Mouse (Mus musculus) lung, adult 2 months (tissue): Measurements from ENCODE around the gene Tmbim4.
A peak's percentile ranks its signal among the peaks of the same experiment; 100 is the strongest.

Experiments
- CTCF ChIP-seq: fragments of 200-500 bp; IDR thresholded peaks from 2 replicates; pipeline ENCODE4 v1.5.1; 2011; ENCODE audit warnings: mild to moderate bottlenecking, low read length, control low read depth; ENCODE audit not compliant: insufficient read depth
- POLR2A ChIP-seq: fragments of 200-500 bp; IDR thresholded peaks from 2 replicates; pipeline ENCODE4 v1.6.1; 2011; ENCODE audit warnings: low read depth, mild to moderate bottlenecking, control low read depth, low read length, borderline replicate concordance; ENCODE audit errors: extremely low read depth

GRCm38 (mm10) chr10:120226871-120227661 is 25.7 kb downstream of the Tmbim4 start, which contains the start of gene Llph:
- TF ChIP-seq POLR2A (peak; percentile 88; the same call in 1 of the 2 replicates), CTCF (no peak)
